Mouse (Mus musculus) cerebellum, adult 11 months (tissue): ENCODE measurements at regions not wholly inside any gene's neighbourhood (a gene's known extent, or its start where the extent isn't known, plus 50 kb on each side); places are given as distances from the start of the nearest gene placed in this dataset.
"Not testable (repeated sequence)": the region's sequence is repeated elsewhere in the genome, so short reads cannot be mapped to it uniquely, and the experiment has no call there.

Experiments
- DNase-seq: peaks from one replicate; pipeline ENCODE4 v3.0.0; 2022

DNA sequence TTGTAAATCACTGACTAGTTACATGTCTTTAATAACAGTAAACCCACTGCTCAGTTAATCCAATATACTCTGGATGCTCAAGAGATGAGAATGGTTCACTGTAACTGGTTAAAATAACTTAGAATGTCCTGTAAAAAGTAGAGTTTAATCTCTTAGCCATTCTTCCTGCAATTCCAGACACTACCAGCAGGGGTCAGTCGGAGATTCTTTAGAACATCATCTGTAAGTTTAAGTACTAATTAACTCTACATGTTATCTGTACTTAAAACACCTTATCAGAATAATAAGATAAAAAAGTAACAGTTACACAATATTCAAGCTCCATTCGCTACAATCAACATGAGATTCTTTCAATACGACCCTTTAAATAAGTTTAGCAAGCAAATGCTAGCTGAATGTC, 58.7 kb upstream of the Olig3 start:
- no peak for DNase-seq

DNA sequence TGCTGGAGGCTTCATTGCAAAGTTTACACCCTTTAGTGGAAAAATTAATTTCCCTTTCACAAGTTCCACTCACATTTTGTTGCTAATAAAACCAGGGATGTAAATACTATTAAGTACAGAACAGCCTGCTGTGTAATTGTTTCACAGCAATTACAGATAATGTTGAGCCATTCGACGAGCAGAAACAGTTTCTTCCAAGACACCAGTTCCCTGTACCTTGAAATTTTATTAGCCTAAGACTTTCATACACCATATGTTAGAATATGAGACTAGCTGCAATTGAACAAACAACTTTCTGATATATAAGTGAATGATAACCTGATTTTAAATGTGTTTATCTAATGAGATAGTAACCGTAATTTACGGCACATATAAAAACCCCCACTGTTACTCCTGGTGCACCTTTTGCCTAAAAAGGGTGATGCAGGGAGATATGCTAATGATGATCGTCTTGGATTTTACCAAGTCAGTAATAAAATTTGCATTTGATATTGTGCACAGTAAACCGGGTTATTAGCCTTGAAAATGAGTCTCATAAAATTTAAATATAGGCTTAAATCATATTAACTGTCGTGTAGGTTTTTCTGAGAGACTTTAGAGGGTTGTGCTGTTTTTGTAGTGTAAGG, 60.8 kb upstream of the Olig3 start:
- no peak for DNase-seq

DNA sequence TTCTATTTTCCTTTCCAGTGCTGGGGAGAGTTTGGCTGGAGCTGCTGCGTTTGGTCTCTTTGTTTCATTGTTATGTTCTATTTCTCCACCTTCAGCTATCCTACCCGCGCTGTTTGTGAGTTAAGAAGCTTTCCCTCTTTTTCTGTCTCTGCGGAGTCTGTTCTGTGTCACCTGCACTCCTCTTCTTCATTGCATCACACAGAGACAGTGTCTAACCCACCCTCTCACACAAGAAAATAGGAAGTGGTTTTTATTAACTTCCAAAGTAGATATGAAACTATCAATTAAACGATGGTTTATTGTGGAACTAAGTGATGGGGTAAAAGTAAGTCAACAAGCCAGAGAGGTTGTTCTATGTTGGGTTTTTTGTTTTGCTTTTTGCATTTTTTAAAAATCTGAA, 64.9 kb upstream of the Olig3 start:
- no peak for DNase-seq

DNA sequence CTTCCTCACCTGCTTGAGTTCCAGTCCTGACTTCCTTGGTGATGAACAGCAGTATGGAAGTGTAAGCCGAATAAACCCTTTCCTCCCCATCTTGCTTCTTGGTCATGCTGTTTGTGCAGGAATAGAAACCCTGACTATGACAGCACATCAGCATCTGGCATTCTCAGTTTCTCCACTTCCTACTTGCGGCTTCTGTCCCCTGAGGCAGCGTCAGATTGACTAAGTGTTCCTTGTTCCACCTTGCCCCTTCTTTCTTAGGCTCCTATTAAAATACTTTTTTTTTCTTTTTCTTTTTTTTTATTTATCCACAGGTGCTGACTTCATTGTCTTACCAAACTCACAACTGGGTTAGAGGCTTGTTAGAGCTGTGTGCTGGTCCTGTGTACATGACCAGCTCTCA, 65.3 kb upstream of the Olig3 start:
- DNase-seq: not testable (repeated sequence)

DNA sequence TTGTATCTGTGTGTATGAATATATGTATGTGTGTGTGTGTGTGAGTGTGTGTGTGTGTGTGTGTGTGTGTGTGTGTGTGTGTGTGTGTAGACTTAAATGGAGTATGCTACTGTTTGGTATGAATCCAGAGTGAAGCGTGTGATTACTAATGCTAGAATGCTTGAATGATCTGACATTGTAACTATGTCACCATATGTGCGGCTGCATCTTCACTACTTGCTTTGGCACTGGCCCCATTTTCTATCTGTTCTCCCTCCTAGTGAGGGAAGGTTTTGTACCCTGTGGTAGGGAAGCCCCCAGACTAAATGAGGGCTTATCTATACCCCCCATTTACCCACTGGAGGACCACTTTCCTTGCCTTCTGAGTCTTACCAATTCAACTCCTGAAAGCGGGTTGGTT, 74.2 kb upstream of the Olig3 start:
- DNase-seq: no peak

DNA sequence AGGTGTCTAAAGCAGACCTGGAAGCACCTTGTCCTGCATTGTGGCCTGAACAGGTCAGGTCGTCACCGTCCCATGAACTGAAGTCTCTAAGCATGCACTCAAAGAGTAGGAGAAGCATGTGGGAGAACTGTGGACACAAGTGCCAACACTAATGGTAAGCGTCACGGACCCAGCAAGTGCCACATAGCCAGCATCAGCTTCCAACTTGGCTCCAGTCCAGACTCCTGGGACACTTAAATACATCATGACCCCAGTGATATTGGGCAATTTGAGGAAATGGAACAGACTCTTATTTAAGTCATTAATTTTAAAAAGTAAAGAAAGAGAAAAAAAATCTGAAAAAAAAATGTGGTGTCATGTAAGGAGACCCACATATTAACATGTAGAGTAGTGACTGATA, 75.3 kb upstream of the Olig3 start:
- no peak for DNase-seq

DNA sequence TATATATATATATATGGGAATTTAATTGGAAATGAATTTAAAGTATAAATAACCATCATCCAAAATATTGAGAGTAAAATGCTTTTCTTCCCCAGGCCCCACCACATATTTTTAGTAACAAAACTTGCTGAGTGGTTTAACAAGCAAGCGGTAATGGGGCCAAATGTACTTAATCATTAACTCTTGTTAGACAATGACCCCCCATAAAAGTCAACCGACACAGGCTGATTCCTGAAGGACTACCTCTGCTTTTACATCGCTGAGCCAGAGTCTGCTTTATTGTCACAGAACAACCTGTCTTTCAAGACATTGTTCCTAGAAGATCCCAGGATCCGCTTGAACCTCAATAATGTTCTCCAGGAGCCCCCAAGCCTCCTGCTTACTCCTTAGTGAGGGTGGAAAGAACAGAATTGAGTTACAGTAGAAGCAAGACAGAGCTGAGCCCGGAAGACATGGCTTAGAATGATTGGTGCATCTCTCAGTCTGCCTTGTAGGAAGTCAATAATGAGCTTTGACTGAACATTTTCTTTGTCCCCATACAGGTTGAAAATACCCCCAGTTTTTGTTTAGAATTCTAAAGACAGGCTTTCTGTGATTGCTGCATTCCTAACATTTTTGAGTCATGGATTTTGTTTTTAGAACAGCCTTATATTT, 78.0 kb upstream of the Olig3 start:
- no peak for DNase-seq

DNA sequence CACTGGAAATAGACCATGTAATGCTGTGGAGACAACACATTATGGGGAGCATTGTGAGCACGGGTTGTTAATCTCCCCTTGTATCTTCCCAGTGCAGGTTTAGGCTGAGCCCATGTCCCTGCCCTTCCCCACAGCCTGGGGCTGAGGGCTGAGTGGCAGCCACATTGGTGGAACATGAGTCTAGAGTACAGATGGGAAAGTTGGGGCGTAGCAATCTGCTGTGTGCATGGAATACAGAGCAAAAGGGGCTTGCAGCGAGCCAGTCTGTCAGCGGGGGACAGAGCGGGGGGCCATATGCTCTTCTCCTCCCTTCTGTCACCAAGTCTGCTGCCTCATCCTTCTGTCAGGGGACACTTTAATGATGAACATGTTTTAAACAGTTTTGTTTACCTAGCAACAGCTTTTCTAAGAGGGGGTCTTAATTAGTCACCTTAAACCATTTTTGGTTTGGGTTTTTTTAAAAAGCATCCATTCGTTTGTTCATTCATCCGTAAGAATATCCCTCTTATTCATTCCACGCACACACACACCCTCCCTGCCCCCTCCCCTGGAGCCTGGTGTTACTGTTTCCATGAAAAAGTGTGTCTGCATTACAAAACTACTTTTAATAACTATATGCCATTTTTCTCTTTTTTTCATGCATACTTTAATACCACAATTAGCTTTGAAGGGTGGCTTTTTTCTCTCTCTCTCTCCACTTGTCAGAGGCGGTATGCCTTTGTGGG, 79.1 kb upstream of the Olig3 start:
- no peak for DNase-seq

DNA sequence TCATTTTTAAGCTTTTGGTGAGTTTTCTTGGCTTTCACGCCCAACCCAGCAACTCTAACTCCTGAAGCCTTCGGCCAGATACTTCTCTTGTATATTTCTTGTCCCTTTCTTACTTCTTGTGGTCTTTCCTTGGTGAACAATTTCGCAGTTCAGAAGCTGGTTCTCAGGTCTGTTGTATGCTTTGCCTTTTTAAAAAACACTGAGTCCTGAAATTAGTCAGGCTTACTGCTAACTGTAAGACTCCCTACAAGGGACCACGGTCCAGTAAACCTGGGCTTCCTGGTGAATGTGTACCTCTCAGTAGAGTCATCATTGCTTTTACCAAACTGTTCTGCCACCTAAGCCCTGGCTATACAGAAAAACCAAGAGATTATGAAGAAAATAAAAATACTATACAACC, 81.3 kb upstream of the Olig3 start:
- no peak for DNase-seq

DNA sequence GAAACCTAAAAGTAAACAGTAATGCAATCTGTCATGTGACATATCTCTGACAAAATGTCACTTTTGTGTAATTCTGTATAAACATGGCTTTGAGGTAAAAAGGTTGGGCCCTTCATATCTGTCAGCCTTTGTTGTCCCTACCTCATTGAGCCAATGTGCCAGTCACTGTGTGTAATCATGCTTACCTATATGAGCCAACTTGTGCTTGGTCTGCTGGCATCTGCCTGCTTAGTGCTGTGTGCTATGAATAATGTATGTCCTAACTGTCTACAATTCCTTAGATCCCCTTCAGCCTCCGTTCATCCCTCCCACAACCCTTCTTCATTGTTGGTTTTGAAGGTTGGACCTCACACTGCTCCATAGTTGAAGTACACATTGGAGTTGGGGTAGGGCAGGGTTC, 86.9 kb upstream of the Olig3 start:
- no peak for DNase-seq

DNA sequence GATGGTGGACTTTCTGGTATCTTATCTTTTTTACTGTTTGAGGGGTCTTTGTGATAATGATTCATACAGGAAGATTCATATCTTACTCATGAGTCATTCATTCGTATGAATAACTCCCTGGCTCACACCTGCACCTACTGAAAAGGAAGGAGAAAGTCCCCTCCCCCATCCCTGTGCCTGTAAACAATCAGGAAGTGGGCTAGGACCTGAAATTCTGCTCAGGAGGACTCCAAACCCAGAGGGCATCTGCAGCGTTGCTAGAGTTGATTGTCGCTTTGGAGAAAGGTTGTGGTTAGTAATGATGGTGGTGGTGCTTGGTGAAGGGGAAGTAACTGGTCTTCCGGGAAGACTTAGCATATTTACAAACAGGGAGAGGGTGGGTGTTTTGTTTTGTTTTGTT, 88.3 kb upstream of the Olig3 start:
- no peak for DNase-seq

DNA sequence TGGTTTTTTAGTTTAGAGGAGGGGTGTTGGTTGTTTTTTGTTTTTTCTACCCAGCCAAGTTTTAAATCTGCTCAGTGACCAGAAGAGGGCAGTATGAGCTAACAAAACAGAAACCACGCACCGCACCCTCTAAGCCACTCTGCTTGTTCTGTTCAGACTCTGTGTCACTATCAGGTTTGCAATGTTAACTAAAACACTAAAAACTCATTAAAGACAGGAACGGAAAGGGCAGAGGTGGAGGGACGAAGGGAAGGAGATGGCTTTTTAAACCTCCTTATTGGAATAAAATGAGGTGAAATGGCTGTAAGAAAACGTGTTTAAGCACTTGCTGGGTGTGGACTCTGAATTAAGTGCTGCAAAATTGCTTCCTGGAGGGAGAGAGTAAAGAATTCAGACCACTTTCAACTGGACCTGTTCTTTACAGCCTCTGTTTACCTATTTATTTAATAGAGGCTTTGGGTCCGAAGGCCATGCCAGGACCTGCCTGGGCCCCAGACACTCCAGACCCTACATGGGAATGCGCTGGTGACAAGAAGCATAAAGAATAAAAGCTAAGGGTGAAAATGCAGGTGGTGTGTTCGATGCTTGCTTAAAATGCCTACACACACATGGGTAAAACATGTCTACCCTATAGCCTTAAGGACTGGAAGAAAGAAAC, 116.1 kb upstream of the Olig3 start:
- DNase-seq: peak; percentile 15

DNA sequence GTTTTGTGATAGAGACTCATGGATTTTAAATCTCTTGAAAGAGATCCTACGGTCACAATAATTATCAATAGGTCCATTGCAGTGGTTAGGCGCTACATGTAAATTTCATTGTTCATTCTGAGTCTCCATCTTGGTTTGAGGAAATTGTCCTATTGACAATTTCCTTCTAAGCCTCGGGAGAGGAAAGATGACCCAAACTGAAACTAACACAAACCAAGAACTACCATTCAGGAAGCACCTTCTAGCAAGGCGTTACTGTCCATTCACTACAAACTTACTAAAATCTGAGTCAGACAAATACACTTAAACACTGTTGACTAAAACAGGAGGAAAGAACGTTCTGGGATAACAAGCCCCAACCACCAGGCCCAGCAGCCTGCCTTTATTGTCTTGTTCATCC, 140.1 kb upstream of the Olig3 start:
- no peak for DNase-seq

DNA sequence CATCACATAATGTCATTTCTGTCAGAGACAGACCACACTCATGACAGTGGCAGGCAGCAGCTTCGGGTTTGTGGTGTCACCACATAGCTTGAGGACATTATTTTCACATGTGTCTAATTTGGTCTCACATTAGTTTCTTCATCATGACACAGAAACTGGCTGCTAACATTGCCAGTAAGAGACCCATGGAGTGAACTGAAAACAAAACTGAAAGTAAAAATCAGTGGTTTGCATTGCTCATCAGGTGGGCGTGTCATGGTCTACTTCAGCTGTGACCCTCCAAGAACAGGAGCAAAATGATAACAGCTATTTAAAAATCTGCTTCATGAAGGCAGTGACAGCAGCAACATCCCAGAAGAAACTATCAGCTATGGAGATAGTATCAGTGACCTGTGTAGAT, 146.6 kb upstream of the Olig3 start:
- DNase-seq: no peak

DNA sequence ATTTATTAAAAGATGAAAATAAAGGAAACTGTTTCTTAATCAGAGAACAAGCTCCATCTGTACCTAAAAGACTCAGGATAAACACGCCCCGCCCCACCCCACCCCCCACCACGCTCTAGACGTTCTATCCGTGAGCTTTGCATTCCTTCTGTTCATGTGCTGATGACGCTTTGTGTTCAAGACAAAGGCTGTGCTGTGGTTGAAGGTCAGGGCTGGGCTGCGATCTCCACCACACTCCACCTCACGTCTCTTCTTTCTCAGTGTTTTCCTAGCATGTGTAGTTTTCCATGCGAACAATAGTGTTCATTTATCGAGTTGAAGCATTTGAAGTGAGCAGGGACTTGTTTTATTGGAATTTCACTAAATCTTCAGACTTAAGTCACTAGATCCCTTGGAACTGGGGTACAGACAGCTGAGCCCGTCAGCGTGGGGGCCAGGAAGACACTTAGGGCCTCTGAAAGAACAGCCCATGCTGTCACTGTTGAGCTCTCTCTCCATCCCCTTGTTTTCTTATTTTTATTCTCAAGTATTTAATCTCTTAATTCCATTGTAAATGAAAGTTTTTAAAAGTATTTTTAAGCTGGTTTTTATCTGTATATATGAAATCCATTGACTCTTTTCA, 148.1 kb upstream of the Olig3 start:
- DNase-seq: no peak

DNA sequence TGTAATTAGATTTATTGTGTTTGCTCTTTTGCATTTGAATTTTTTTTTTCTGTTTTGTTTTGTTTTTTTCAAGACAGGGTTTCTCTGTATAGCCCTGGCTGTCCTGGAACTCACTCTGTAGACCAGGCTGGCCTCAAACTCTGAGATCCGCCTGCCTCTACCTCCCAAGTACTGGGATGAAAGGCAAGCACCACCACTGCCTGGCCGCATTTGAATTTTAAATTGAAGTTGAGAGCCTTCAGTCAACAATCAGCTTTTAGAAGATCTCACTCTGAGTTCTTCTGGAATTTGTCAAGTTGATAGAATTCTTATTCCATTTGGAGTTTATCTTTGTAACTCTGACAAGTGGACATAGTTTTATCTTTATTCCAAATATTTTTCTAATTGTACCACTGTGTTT, 148.8 kb upstream of the Olig3 start:
- DNase-seq: no peak

DNA sequence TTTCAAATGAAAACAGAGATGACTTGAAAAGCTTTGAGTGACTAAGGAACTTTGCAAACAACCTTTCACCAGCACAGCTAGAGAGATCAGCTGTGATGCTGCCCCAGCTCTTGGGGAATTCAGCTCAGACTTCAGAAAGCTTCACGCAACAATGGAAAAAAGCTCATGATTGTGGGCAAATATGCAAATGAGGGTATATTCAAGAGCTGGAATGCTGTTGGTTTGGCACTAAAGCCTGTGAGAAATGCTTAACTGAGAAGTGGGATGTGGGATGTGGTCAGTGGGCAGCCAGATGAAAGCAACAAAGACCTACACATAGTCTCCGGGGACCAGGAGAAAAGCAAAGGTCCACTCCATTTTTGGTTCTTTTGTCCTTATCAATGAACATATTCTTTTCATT, 156.0 kb upstream of the Olig3 start:
- no peak for DNase-seq

DNA sequence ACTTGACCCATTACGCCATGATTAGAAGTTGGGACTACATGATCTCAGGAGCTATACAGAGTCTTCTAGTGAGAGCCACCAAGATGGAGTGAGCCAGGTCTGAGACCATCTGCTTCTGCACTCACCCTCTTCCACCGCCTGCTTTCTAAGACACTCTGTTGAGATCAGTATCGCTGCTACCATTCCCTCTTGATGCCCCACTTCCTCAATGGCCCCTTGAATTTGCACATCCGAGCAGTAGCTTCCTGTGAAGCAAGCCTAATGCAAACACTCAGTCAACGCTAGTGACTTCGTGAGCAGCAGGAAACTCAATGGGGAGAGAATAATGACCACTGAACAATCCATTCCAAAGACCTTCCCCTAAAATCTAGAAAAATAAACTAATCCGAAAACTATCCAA, 160.7 kb upstream of the Olig3 start:
- no peak for DNase-seq

DNA sequence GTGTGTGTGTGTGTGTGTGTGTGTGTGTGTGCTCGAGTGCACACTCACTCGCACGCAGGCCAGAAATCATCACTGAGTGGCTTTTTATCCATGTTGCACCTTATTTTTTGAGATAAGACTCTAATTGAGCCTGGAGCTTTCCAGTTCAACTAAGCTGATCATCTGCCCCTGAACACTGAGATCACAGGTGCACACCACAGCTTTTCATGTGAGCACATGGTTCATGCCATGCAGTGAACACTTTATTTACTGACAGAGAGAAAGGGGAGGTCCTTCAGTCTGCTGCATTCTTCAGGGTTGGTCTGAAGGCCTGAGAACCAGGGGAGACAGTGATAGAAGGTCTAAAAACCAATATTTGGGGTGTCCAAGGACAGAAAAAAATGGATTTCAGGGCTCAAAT, 161.7 kb upstream of the Olig3 start:
- no peak for DNase-seq

DNA sequence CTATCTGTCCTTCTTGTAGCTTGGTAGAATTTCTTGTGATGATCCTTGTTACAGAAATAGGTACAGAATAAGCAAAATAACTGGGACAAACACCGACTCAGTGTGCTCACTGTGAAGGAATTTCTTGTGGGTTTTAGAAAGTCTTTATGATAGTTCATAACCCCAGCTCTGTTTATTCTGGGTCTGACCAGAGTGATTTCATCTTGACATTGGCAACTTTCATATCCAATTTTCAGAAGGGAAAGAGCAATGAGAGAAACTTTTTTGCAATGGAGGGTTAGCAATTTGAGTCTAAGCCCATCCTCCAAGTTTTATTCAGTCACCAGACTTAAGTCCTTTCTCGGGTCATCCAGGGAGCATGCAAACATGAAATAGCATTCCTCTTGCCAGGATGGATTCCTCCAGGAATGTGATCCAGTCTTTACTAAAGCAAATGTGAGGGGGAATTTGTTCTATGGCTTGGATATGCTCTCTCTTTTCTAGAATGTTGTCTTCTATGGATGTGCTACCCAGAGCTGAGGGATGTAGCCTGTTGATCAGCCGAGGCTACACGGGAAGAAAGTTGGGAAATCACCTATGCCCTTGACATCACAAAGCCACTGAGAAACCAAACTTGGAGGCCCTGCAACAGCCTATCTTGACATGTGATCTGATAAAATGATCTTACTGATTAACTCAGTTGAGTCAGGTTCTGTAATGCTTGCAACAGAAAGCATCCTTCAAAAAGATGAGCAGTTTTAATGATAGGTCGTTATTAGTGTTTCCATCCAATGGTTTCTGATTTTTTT, 163.2 kb upstream of the Olig3 start:
- DNase-seq: no peak

DNA sequence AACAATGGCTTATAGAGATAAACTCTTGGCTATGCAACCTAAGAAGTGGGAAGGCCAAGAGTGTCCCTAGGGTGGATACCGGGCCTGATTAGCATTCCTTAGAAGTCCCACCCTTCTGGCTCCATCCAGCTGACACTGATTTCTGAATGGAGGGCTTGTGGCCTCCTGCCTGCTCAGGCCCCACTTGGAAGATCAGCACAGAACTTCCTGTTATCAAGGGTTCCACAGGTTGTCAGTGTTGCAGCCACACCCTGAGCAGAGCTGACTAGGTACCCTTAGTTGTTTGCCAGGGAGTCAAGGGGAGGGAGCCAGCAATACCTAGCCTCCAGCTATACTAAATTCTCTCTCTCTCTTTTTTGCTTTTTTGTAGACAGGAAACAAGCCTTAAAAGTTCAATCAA, 164.1 kb upstream of the Olig3 start:
- no peak for DNase-seq

DNA sequence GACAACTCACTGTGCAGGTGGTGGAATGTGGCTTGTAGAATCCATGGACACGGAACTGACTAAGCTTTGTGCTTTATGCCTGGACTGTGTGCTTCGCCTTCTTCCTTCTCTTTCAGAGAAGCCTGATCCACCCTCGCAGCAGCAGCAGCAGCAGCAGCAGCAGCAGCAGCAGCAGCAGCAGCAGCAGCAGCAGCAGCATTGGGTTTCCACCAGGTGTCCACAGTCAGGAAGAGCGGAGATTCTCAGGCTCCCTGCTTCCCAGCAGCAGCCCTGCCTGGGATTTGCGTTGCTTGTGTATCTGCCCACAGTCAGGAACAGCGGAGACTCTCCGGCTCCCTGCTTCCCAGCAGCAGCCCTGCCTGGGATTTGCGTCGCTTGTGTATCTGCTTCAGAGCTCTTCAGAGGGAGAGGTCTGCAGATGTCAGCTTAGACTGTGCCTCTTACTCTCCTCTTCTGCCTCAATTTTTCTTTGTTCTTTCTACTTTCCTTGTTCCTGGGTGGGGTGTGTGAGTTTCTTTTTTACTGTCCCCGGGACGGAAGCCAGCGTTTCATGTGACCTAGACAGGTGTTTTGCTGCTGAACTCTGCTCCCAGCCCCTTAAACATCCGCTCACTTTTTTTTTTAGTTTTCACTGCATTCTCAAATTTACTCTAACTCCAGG, 168.1 kb upstream of the Olig3 start:
- no peak for DNase-seq
